Mouse (Mus musculus) kidney, embryonic 16.5 days (tissue): ENCODE results near the gene Tnfaip8l3. TPM values are rescaled to one million over a fixed set of nuclear protein-coding genes. Genes with fewer than 3 reads are reported as not detected.

Experiments used
- polyA plus RNA-seq: library from polyadenylated mRNA; unstranded; fragments of >200 nt; fragmentation: Nextera tagmentation; extraction: Ambion mirVana; gene quantifications from 2 replicates; pipeline ENCODE4 v1.2.1, GENCODE M21; 2015

Gene Tnfaip8l3
- polyA plus RNA-seq, 1 experiment from 2014 or later, result 0.41 TPM

Other genes starting within 250 kb of the Tnfaip8l3 start
- 4.5 TPM in 2 replicates for gene Sln, start 218.2 kb downstream of the Tnfaip8l3 start, polyA plus RNA-seq
- 0.41 and 0.55 TPM in 2 replicates for gene Elmod1, start 93.1 kb downstream of the Tnfaip8l3 start, polyA plus RNA-seq
- gene Cyp19a1, start 199.7 kb upstream of the Tnfaip8l3 start, polyA plus RNA-seq, result not detected in 2 replicates
- 3.9 and 5.0 TPM in 2 replicates for gene Gldn, start 218.1 kb upstream of the Tnfaip8l3 start, polyA plus RNA-seq